Mouse (Mus musculus) megakaryocyte, embryonic 14.5 days (primary cell): ENCODE results near the gene Zfand4.

Experiments used
- FLI1 ChIP-seq: IDR thresholded peaks from 2 replicates; pipeline ENCODE4 v1.6.1; 2012; ENCODE audit warnings: low read length, inconsistent platforms, mixed read lengths
- GATA1 ChIP-seq: IDR thresholded peaks from 3 replicates; pipeline ENCODE4 v1.6.1; 2012; ENCODE audit warnings: mixed read lengths, low read length, inconsistent platforms, borderline replicate concordance

DNA sequence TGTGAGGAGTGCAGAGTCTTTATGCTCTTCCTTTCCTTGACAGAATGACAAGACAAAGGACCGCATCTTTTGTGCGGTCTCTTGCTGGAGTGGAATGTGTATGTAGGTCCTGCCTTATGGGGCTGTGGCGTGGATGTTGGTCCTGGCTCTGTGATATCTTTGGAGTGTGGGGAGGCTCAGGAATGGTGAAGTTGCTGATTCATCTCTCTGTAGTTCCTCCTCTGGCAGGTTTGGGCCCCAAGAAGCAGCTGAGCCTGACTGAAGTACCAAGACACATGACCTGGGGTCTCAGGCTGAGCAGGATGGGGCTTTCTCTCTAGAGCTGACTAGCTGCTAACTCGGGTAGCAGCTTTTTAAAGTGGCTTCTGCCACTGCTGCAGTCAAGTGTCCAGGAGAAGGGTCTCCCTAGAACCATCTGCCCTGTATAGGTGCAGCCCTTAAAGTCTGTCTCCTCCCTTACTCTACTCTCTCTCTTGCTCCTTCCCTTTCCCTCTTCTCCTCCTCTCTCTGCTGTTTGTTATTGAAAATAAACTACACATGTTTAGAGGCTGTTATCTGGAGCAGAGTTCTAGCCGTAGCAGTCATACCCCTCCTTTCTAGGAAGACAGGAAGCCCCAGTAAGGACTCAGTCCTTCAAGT is 14.8 kb downstream of the Zfand4 start:
- TF ChIP-seq GATA1 (no peak), FLI1 (no peak)
